Mouse (Mus musculus) intestine, embryonic 14.5 days (tissue): ENCODE measurements around the gene Ankrd13d. TPM values are rescaled to one million over a fixed set of nuclear protein-coding genes. Genes with fewer than 3 reads are reported as not detected.

ENCODE experiments used
- ATAC-seq: fragments of 200-750 bp; cut with Nextera tagmentation; replicated peaks from 2 replicates; pipeline ENCODE4 v1.8.0; 2017; ENCODE audit warnings: low read depth, moderate number of reproducible peaks, moderate TSS enrichment, moderate library complexity; ENCODE audit not compliant: low FRiP score, low TSS enrichment
- DNase-seq: peaks from one replicate; pipeline ENCODE4 v3.0.0-alpha.2; 2018; ENCODE audit warnings: low spot score
- H3K27ac ChIP-seq: fragments of 300-500 bp; sonication (generic); 2 replicates; pipeline ENCODE4 v1.5.1; 2014; ENCODE audit warnings: low read depth, mild to moderate bottlenecking, control low read depth
- H3K27me3 ChIP-seq: fragments of 300-500 bp; sonication (generic); replicated peaks from 2 replicates; pipeline ENCODE4 v1.6.1; 2014; ENCODE audit warnings: low read length, control low read depth; ENCODE audit not compliant: control insufficient read depth, insufficient read depth
- H3K36me3 ChIP-seq: fragments of 300-500 bp; sonication (generic); 2 replicates; pipeline ENCODE4 v1.6.1; 2014; ENCODE audit warnings: low read length, control low read depth; ENCODE audit not compliant: control insufficient read depth, insufficient read depth
- H3K4me1 ChIP-seq: fragments of 300-500 bp; sonication (generic); replicated peaks from 2 replicates; pipeline ENCODE4 v1.6.1; 2014; ENCODE audit warnings: low read length, control low read depth, mixed read lengths; ENCODE audit not compliant: control insufficient read depth, insufficient read depth
- H3K4me2 ChIP-seq: fragments of 300-500 bp; sonication (generic); 2 replicates; pipeline ENCODE4 v1.6.1; 2014; ENCODE audit warnings: low read length
- H3K4me3 ChIP-seq: fragments of 300-500 bp; sonication (generic); 2 replicates; pipeline ENCODE4 v1.5.1; 2014; ENCODE audit warnings: low read depth, low read length, control low read depth, mixed read lengths
- H3K9ac ChIP-seq: fragments of 300-500 bp; sonication (generic); 2 replicates; pipeline ENCODE4 v1.6.1; 2014; ENCODE audit warnings: mild to moderate bottlenecking, low read length
- H3K9me3 ChIP-seq: fragments of 300-500 bp; sonication (generic); 2 replicates; pipeline ENCODE4 v1.6.1; 2016; ENCODE audit warnings: low read length, control low read depth; ENCODE audit not compliant: control insufficient read depth
- WGBS: fragments of 180-500 bp; shearing (Covaris S2); extraction: QIAGEN DNeasy Blood & Tissue Kit; methylation state at CpG from one replicate; pipeline ENCODE4 v1.1.7; 2014; 5-methylcytosine and 5-hydroxymethylcytosine counted together
- microRNA-seq: library from miRNA; unstranded; fragments of <30 nt; microRNA quantifications from one replicate; pipeline ENCODE4, GENCODE M21; 2016
- polyA plus RNA-seq: library from polyadenylated mRNA; unstranded; fragments of >200 nt; fragmentation: Nextera tagmentation; extraction: Ambion mirVana; gene quantifications from 2 replicates; pipeline ENCODE4 v1.2.1, GENCODE M21; 2014

The Ankrd13d gene
- polyA plus RNA-seq, 1 experiment from 2014 or later, result 6.4 TPM

DNA sequence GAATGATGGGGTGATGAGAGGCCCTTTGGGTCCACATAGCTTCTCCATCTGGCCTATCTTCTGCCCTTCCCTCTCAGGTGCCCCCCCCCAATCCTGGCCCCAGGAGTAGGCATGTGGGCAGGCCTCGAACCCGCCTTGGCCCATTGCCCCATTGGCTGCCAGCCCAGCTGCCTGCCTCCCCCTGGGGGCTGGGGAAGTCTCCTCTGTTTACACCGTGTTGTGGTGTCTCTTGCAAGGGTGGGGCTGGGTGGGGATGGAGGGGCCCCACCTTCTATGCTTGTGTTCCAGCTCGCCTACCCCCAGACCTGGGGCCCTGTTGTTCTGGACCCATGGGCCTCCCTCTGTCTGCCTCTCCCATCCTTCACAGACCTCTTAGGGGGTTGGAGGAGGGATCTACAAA is 62.5 kb downstream of the Ankrd13d start:
- no peak for ATAC-seq
- no peak for DNase-seq
- 39% methylated on average over 4 of the region's 4 CpGs for WGBS
- Histone ChIP-seq H3K9ac (no peak overlapping the region), H3K27me3 (no peaks in the 10 kb centered on the region), H3K4me1 (peaks cover 67% of the 10 kb centered on the region), H3K4me3 (no peak overlapping the region), H3K4me2 (peak overlapping the region; percentile 25), H3K9me3 (no peaks in the 10 kb centered on the region), H3K27ac (peak overlapping the region; percentile 58; the same call in 1 of the 2 replicates), H3K36me3 (peaks cover 7% of the 10 kb centered on the region)

Small RNA genes within 50 kb of the gene (microRNA-seq; reads per million reads assigned to microRNA genes)
- 0.76 reads per million for gene Mir6985

Other genes starting within 250 kb of the Ankrd13d start
- 746 and 810 TPM in 2 replicates for gene Gstp1, start 245.2 kb downstream of the Ankrd13d start, polyA plus RNA-seq
- gene Gstp2, start 237.1 kb downstream of the Ankrd13d start, polyA plus RNA-seq, result 7.8 and 8.8 TPM in 2 replicates
- gene Gstp3, start 223.6 kb downstream of the Ankrd13d start, polyA plus RNA-seq, result 1.0 and 1.3 TPM in 2 replicates
- gene Cabp2, start 201.6 kb downstream of the Ankrd13d start, polyA plus RNA-seq, result 0.57 TPM in 1 of 2 replicates, not detected in the other
- gene Cdk2ap2, start 186.0 kb downstream of the Ankrd13d start, polyA plus RNA-seq, result 87.4 and 103 TPM in 2 replicates
- 13.3 and 14.3 TPM in 2 replicates for gene Pitpnm1, start 183.1 kb downstream of the Ankrd13d start, polyA plus RNA-seq
- 89.7 and 96.0 TPM in 2 replicates for gene Aip, start 157.3 kb downstream of the Ankrd13d start, polyA plus RNA-seq
- gene Gpr152, start 143.3 kb downstream of the Ankrd13d start, polyA plus RNA-seq, result not detected in 2 replicates
- 0.08 TPM in 1 of 2 replicates, not detected in the other for gene Cabp4, start 139.1 kb downstream of the Ankrd13d start, polyA plus RNA-seq
- gene Coro1b, start 134.5 kb downstream of the Ankrd13d start, polyA plus RNA-seq, result 174 and 189 TPM in 2 replicates
- 3.1 and 3.3 TPM in 2 replicates for gene Ptprcap, start 129.5 kb downstream of the Ankrd13d start, polyA plus RNA-seq
- gene Rps6kb2, start 119.8 kb downstream of the Ankrd13d start, polyA plus RNA-seq, result 37.4 and 40.6 TPM in 2 replicates
- gene Carns1, start 107.7 kb downstream of the Ankrd13d start, polyA plus RNA-seq, result 2.3 and 3.1 TPM in 2 replicates
- gene Tbc1d10c, start 91.9 kb downstream of the Ankrd13d start, polyA plus RNA-seq, result 3.9 and 4.4 TPM in 2 replicates
- gene Ppp1ca, start 91.1 kb downstream of the Ankrd13d start, polyA plus RNA-seq, result 837 and 863 TPM in 2 replicates
- 33.2 and 38.3 TPM in 2 replicates for gene Rad9a, start 81.5 kb downstream of the Ankrd13d start, polyA plus RNA-seq
- 6.9 and 7.5 TPM in 2 replicates for gene Clcf1, start 68.9 kb downstream of the Ankrd13d start, polyA plus RNA-seq
- gene AC109138.7, start 68.8 kb downstream of the Ankrd13d start, polyA plus RNA-seq, result not detected in 2 replicates
- gene Pold4, start 51.2 kb downstream of the Ankrd13d start, polyA plus RNA-seq, result 30.8 and 30.9 TPM in 2 replicates
- 21.7 and 25.4 TPM in 2 replicates for gene Ssh3, start 14.0 kb downstream of the Ankrd13d start, polyA plus RNA-seq
- gene Grk2, start 23.1 kb upstream of the Ankrd13d start, polyA plus RNA-seq, result 19.2 and 21.9 TPM in 2 replicates
- gene Kdm2a, start 115.1 kb upstream of the Ankrd13d start, polyA plus RNA-seq, result 51.7 and 56.7 TPM in 2 replicates
- gene Rhod, start 156.3 kb upstream of the Ankrd13d start, polyA plus RNA-seq, result 22.1 and 30.9 TPM in 2 replicates
- gene Syt12, start 194.3 kb upstream of the Ankrd13d start, polyA plus RNA-seq, result 0.27 and 0.47 TPM in 2 replicates
- not detected in 2 replicates for gene 2010003K11Rik, start 215.4 kb upstream of the Ankrd13d start, polyA plus RNA-seq
- 8.5 and 9.7 TPM in 2 replicates for gene Pcx, start 227.3 kb upstream of the Ankrd13d start, polyA plus RNA-seq